Mouse (Mus musculus): ENCODE results near the gene Rgs9. TPM values are rescaled to one million over a fixed set of nuclear protein-coding genes. Genes with fewer than 3 reads are reported as not detected.
"Not testable (repeated sequence)": the region's sequence is repeated elsewhere in the genome, so short reads cannot be mapped to it uniquely, and the experiment has no call there.

The Rgs9 gene
- total and polyA plus RNA-seq, 3 experiments, result 0.55 to 1.4 (median 1.2) TPM

- Histone ChIP-seq H3K4me2 (ENCODE audit: insufficient read depth, low read depth, poor library complexity, severe bottlenecking) (no peak overlapping the region), H3K79me2 (replicated peaks; ENCODE audit: control insufficient read depth, extremely low read depth, insufficient read depth, poor library complexity, severe bottlenecking) (no peaks in the 10 kb centered on the region), H3K36me3 (replicated peaks in 1 of 2; ENCODE audit: control insufficient read depth in 1 of 2, insufficient read depth in 1 of 2, low read length in 1 of 2) (no peaks in the 10 kb centered on the region), H3K4me3 (replicated peaks in 1 of 3; ENCODE audit: low read depth in 2 of 3, low read length in 2 of 3, poor library complexity in 1 of 3) (no peak overlapping the region), H3K27ac (ENCODE audit: insufficient read depth, low read depth) (no peak overlapping the region), H3K9me3 (replicated peaks; ENCODE audit: low read length) (no peaks in the 10 kb centered on the region), H3K9ac (ENCODE audit: insufficient read depth, low read depth) (no peak overlapping the region), H3K4me1 (ENCODE audit: control insufficient read depth in 1 of 2, insufficient read depth in 2 of 2) (peaks cover 0 to 16% of the 10 kb centered on the region in 2 experiments; a peak in 2 of 4 replicates), H3K27me3 (replicated peaks) (peaks cover 43% of the 10 kb centered on the region)
- in situ Hi-C loops (cut with MboI; ENCODE audit: low pct_ligation_motif_present, low pct_unique_long_range_greater_than_20kb, low sequenced_read_pairs) (loop anchor here (5.0 kb wide), 1 partner anchor 50 kb away; no protein-coding TSS in a partner anchor), dilution Hi-C loops (cut with MboI; ENCODE audit: extremely low pct_ligation_motif_present, extremely low pct_unique_long_range_greater_than_20kb, low sequenced_read_pairs) (no loop called here)
- DNase-seq (ENCODE audit: extremely low read depth), result no peak
- no peak for TF ChIP-seq ELF1 (IDR thresholded peaks at IDR 0.05; ENCODE audit: low read depth, low read length)
- no peak for TF ChIP-seq CHD2 (IDR thresholded peaks at IDR 0.05; ENCODE audit: low read length)
- TF ChIP-seq RCOR1 (conservative IDR thresholded peaks at IDR 0.05; ENCODE audit: low read depth, low read length), result no peak
- TF ChIP-seq JUN (IDR thresholded peaks at IDR 0.05; ENCODE audit: insufficient read depth, low read depth, low read length), result no peak
- no peak for TF ChIP-seq CTCF (conservative IDR thresholded peaks at IDR 0.05 in 1 of 2, IDR thresholded peaks at IDR 0.05 in 1 of 2; ENCODE audit: low read depth in 2 of 2, low read length in 2 of 2)
- TF ChIP-seq PAX5 (IDR thresholded peaks at IDR 0.05; ENCODE audit: low read length), result no peak
- TF ChIP-seq ZNF384 (IDR thresholded peaks at IDR 0.05; ENCODE audit: low read depth, low read length), result no peak
- TF ChIP-seq HCFC1 (IDR thresholded peaks at IDR 0.05; ENCODE audit: low read depth, low read length), result no peak
- no peak for TF ChIP-seq UBTF (IDR thresholded peaks at IDR 0.05; ENCODE audit: low read depth, low read length)
- no peak for TF ChIP-seq POLR2A (IDR thresholded peaks at IDR 0.05; ENCODE audit: low read depth, low read length)
- no peak for TF ChIP-seq GABPA (IDR thresholded peaks at IDR 0.05; ENCODE audit: insufficient replicate concordance, low read depth, low read length)
- no peak for TF ChIP-seq MXI1 (IDR thresholded peaks at IDR 0.05; ENCODE audit: low read depth, low read length)
- no peak for TF ChIP-seq JUND (conservative IDR thresholded peaks at IDR 0.05; ENCODE audit: low read depth, low read length)
- no peak for TF ChIP-seq MAFK (IDR thresholded peaks at IDR 0.05; ENCODE audit: insufficient replicate concordance, low read length)
- no peak for TF ChIP-seq IRF4 (IDR thresholded peaks at IDR 0.05; ENCODE audit: low read depth, low read length)
- no peak for TF ChIP-seq TCF12 (IDR thresholded peaks at IDR 0.05; ENCODE audit: low read depth, low read length)
- TF ChIP-seq ZC3H11A (IDR thresholded peaks at IDR 0.05; ENCODE audit: low read depth, low read length), result no peak
- TF ChIP-seq EP300 (IDR thresholded peaks at IDR 0.05; ENCODE audit: low read length), result no peak
Observed at GRCm38 (mm10) chr11:109297031-109297430, 898 bp downstream of the Rgs9 start.

- TF ChIP-seq POLR2AphosphoS2 (IDR thresholded peaks at IDR 0.05; ENCODE audit: low read depth, low read length) (no peak), ZC3H11A (IDR thresholded peaks at IDR 0.05; ENCODE audit: low read depth, low read length) (no peak), GABPA (IDR thresholded peaks at IDR 0.05; ENCODE audit: insufficient replicate concordance, low read depth, low read length) (no peak)
- Histone ChIP-seq H3K4me1 (ENCODE audit: control insufficient read depth in 1 of 2, insufficient read depth in 2 of 2) (peaks cover under 1 to 2% of the 10 kb centered on the region in 2 experiments; a peak in 2 of 4 replicates), H3K27me3 (replicated peaks) (peaks cover 24% of the 10 kb centered on the region), H3K79me2 (replicated peaks; ENCODE audit: control insufficient read depth, extremely low read depth, insufficient read depth, poor library complexity, severe bottlenecking) (no peaks in the 10 kb centered on the region), H3K4me2 (ENCODE audit: insufficient read depth, low read depth, poor library complexity, severe bottlenecking) (no peak overlapping the region), H3K4me3 (replicated peaks in 1 of 3; ENCODE audit: low read depth in 2 of 3, low read length in 2 of 3, poor library complexity in 1 of 3) (no peak overlapping the region), H3K27ac (ENCODE audit: insufficient read depth, low read depth) (no peak overlapping the region), H3K9ac (ENCODE audit: insufficient read depth, low read depth) (no peak overlapping the region), H3K36me3 (replicated peaks in 1 of 2; ENCODE audit: control insufficient read depth in 1 of 2, insufficient read depth in 1 of 2, low read length in 1 of 2) (no peaks in the 10 kb centered on the region), H3K9me3 (replicated peaks; ENCODE audit: low read length) (no peaks in the 10 kb centered on the region)
- DNase-seq (ENCODE audit: extremely low read depth), result no peak
- in situ Hi-C loops (cut with MboI; ENCODE audit: low pct_ligation_motif_present, low pct_unique_long_range_greater_than_20kb, low sequenced_read_pairs), result no loop called here
- dilution Hi-C loops (cut with MboI; ENCODE audit: extremely low pct_ligation_motif_present, extremely low pct_unique_long_range_greater_than_20kb, low sequenced_read_pairs), result no loop called here
Observed at GRCm38 (mm10) chr11:109292056-109292455, 5.9 kb downstream of the Rgs9 start.

GRCm38 (mm10) chr11:109289378-109289777, 8.6 kb downstream of the Rgs9 start:
- not testable (repeated sequence) for H3K27ac ChIP-seq (ENCODE audit: insufficient read depth, low read depth)

More at GRCm38 (mm10) chr11:109289378-109289777, 8.6 kb downstream of the Rgs9 start:
- H3K79me2 ChIP-seq (replicated peaks; ENCODE audit: control insufficient read depth, extremely low read depth, insufficient read depth, poor library complexity, severe bottlenecking); H3K4me2 ChIP-seq (ENCODE audit: insufficient read depth, low read depth, poor library complexity, severe bottlenecking); H3K4me1 ChIP-seq (ENCODE audit: control insufficient read depth in 1 of 2, insufficient read depth in 2 of 2); H3K27me3 ChIP-seq (replicated peaks); DNase-seq (ENCODE audit: extremely low read depth); H3K4me3 ChIP-seq (replicated peaks in 1 of 3; ENCODE audit: low read depth in 2 of 3, low read length in 2 of 3, poor library complexity in 1 of 3); in situ Hi-C loops (cut with MboI; ENCODE audit: low pct_ligation_motif_present, low pct_unique_long_range_greater_than_20kb, low sequenced_read_pairs); dilution Hi-C loops (cut with MboI; ENCODE audit: extremely low pct_ligation_motif_present, extremely low pct_unique_long_range_greater_than_20kb, low sequenced_read_pairs); H3K9me3 ChIP-seq (replicated peaks; ENCODE audit: low read length); H3K36me3 ChIP-seq (replicated peaks in 1 of 2; ENCODE audit: control insufficient read depth in 1 of 2, insufficient read depth in 1 of 2, low read length in 1 of 2); H3K9ac ChIP-seq (ENCODE audit: insufficient read depth, low read depth): not testable (repeated sequence)

All from CH12.LX (cell line).